Mouse (Mus musculus): ENCODE data around the gene C1qtnf2. TPM values are rescaled to one million over a fixed set of nuclear protein-coding genes. Genes with fewer than 3 reads are reported as not detected.

The C1qtnf2 gene
- polyA plus RNA-seq, 1 experiment from 2014 or later, result 3.6 TPM

DNA sequence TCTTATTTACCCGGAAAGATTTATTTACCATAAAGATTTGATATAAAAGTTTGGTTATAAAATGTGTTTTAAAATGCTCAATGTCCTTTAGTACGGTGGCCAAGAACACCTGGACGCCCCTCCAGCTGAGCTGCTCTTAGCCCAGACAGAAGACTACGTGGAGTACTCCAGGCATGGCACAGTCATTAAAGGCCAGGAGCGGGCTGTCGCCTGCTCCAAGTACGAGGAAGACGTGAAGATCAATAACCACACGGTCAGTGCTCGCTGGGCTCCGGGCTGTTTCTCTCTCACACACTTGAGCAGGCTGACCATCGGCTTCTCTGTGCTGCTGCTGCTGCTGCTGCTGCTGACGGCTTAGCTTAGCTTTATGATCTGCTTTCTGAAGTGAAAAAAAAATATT, 30.9 kb upstream of the C1qtnf2 start:
- Histone ChIP-seq H3K27me3 (ENCODE audit: control insufficient read depth, insufficient read depth, low read length) (no peaks in the 10 kb centered on the region), H3K36me3 (ENCODE audit: control insufficient read depth, insufficient read depth, low read length) (peaks cover 87% of the 10 kb centered on the region), H3K4me2 (ENCODE audit: low read depth, low read length) (no peak overlapping the region), H3K4me3 (ENCODE audit: low read depth, low read length) (no peak overlapping the region), H3K27ac (ENCODE audit: low read depth, low read length) (no peak overlapping the region), H3K9me3 (ENCODE audit: control insufficient read depth, low read length) (no peaks in the 10 kb centered on the region), H3K9ac (replicated peaks; ENCODE audit: low read depth, low read length) (no peak overlapping the region), H3K4me1 (ENCODE audit: control insufficient read depth, insufficient read depth, low read length) (no peaks in the 10 kb centered on the region)
- ATAC-seq (ENCODE audit: low read depth), result no peak
- WGBS, result 92% methylated on average over 13 of the region's 13 CpGs

GRCm38 (mm10) chr11:43449916-43450315, 24.2 kb upstream of the C1qtnf2 start:
- H3K27me3 ChIP-seq (ENCODE audit: control insufficient read depth, insufficient read depth, low read length), result no peaks in the 10 kb centered on the region
- WGBS, result 84% methylated on average over 2 of the region's 2 CpGs
- H3K4me3 ChIP-seq (ENCODE audit: low read depth, low read length), result no peak overlapping the region
- no peaks in the 10 kb centered on the region for H3K4me1 ChIP-seq (ENCODE audit: control insufficient read depth, insufficient read depth, low read length)
- H3K4me2 ChIP-seq (ENCODE audit: low read depth, low read length), result no peak overlapping the region
- ATAC-seq (ENCODE audit: low read depth), result no peak
- H3K9ac ChIP-seq (replicated peaks; ENCODE audit: low read depth, low read length), result no peak overlapping the region
- H3K9me3 ChIP-seq (ENCODE audit: control insufficient read depth, low read length), result no peaks in the 10 kb centered on the region
- H3K36me3 ChIP-seq (ENCODE audit: control insufficient read depth, insufficient read depth, low read length), result peaks cover 30% of the 10 kb centered on the region
- H3K27ac ChIP-seq (ENCODE audit: low read depth, low read length), result no peak overlapping the region

DNA sequence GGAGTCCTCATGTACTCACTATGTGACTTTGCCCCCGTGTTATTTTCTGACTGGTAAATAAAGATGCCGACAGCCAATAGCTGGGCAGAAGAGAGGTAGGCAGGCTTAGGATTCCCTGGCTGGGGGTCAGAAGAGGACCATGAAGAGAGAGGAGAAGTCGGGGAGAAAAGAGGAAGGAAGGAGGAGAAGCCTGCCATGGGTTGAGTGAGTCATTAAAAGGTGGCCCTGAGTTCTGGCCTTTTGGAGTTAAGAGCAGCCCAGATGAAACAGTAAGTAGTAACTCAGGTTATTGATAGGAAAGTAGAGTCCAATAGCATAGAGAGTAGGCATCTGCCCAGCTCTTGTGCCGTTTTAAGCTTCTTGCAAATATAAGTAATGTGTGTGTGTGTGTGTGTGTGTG, 22.8 kb upstream of the C1qtnf2 start:
- ATAC-seq (ENCODE audit: low read depth), result no peak
- Histone ChIP-seq H3K4me1 (ENCODE audit: control insufficient read depth, insufficient read depth, low read length) (no peaks in the 10 kb centered on the region), H3K4me3 (ENCODE audit: low read depth, low read length) (no peak overlapping the region), H3K27ac (ENCODE audit: low read depth, low read length) (no peak overlapping the region), H3K9ac (replicated peaks; ENCODE audit: low read depth, low read length) (no peak overlapping the region), H3K36me3 (ENCODE audit: control insufficient read depth, insufficient read depth, low read length) (peaks cover 16% of the 10 kb centered on the region), H3K27me3 (ENCODE audit: control insufficient read depth, insufficient read depth, low read length) (no peaks in the 10 kb centered on the region), H3K9me3 (ENCODE audit: control insufficient read depth, low read length) (no peaks in the 10 kb centered on the region), H3K4me2 (ENCODE audit: low read depth, low read length) (no peak overlapping the region)
- WGBS, result 75% methylated on average over 4 of the region's 4 CpGs

DNA sequence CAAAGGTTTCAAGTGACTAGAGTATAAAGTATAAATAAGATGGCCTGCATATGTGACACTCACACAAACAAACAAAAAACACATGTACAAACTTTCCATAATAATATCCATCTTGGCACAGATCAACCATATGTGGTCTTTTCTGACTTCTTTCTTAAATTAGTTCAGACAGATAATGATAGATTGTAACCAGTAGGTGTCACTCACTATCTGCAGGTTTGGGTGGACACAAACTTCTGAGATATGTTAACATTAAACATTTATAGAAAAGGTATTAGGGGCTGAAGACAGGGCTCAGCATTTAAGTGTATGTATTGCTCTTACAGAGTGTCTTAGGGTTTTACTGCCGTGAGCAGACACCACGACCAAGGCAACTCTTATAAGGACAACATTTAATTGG, 21.8 kb upstream of the C1qtnf2 start:
- no peak for ATAC-seq (ENCODE audit: low read depth)
- no peak overlapping the region for H3K9ac ChIP-seq (replicated peaks; ENCODE audit: low read depth, low read length)
- WGBS, result 80% methylated on average over 2 of the region's 2 CpGs

GRCm38 (mm10) chr11:43463204-43463603, 10.9 kb upstream of the C1qtnf2 start:
- no peak overlapping the region for H3K27ac ChIP-seq (ENCODE audit: low read depth, low read length)
- ATAC-seq (ENCODE audit: low read depth), result no peak
- H3K4me3 ChIP-seq (ENCODE audit: low read depth, low read length), result no peak overlapping the region
- WGBS, result 95% methylated on average over 25 of the region's 25 CpGs
- H3K4me1 ChIP-seq (ENCODE audit: control insufficient read depth, insufficient read depth, low read length), result no peaks in the 10 kb centered on the region
- H3K9ac ChIP-seq (replicated peaks; ENCODE audit: low read depth, low read length), result no peak overlapping the region
- no peaks in the 10 kb centered on the region for H3K27me3 ChIP-seq (ENCODE audit: control insufficient read depth, insufficient read depth, low read length)
- no peaks in the 10 kb centered on the region for H3K9me3 ChIP-seq (ENCODE audit: control insufficient read depth, low read length)
- H3K4me2 ChIP-seq (ENCODE audit: low read depth, low read length), result no peak overlapping the region
- H3K36me3 ChIP-seq (ENCODE audit: control insufficient read depth, insufficient read depth, low read length), result no peaks in the 10 kb centered on the region

More for the DNA sequence above, 21.8 kb upstream of the C1qtnf2 start:
- Histone ChIP-seq H3K4me1 (ENCODE audit: control insufficient read depth, insufficient read depth, low read length) (no peaks in the 10 kb centered on the region), H3K9me3 (ENCODE audit: control insufficient read depth, low read length) (no peaks in the 10 kb centered on the region), H3K4me3 (ENCODE audit: low read depth, low read length) (no peak overlapping the region), H3K27me3 (ENCODE audit: control insufficient read depth, insufficient read depth, low read length) (no peaks in the 10 kb centered on the region), H3K4me2 (ENCODE audit: low read depth, low read length) (no peak overlapping the region), H3K36me3 (ENCODE audit: control insufficient read depth, insufficient read depth, low read length) (peaks cover 7% of the 10 kb centered on the region), H3K27ac (ENCODE audit: low read depth, low read length) (no peak overlapping the region)

DNA sequence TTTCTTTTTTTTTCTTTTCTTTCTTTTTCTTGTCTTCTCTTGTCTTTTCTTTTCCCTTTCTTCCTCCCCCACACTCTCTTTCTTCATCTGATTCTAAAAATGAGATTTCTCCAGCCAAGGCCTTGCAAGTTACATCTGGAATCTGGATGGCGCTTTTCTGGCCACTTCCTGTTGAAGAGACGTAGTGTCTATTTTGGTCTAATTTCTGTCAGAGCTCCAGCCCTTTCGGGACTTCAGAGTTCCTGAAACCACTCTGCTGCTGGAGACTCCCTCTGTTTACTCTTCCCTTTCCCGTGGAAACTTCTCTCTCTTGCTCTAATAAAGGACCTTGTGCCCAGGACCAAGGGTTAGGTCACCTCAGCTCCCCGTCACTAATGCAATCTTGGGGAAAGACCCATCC, 4.0 kb upstream of the C1qtnf2 start:
- H3K4me2 ChIP-seq (ENCODE audit: low read depth, low read length), result no peak overlapping the region
- 74% methylated on average over 5 of the region's 5 CpGs for WGBS
- H3K4me1 ChIP-seq (ENCODE audit: control insufficient read depth, insufficient read depth, low read length), result no peaks in the 10 kb centered on the region
- ATAC-seq (ENCODE audit: low read depth), result no peak
- no peak overlapping the region for H3K27ac ChIP-seq (ENCODE audit: low read depth, low read length)
- no peaks in the 10 kb centered on the region for H3K36me3 ChIP-seq (ENCODE audit: control insufficient read depth, insufficient read depth, low read length)
- no peaks in the 10 kb centered on the region for H3K9me3 ChIP-seq (ENCODE audit: control insufficient read depth, low read length)
- no peaks in the 10 kb centered on the region for H3K27me3 ChIP-seq (ENCODE audit: control insufficient read depth, insufficient read depth, low read length)
- no peak overlapping the region for H3K9ac ChIP-seq (replicated peaks; ENCODE audit: low read depth, low read length)
- no peak overlapping the region for H3K4me3 ChIP-seq (ENCODE audit: low read depth, low read length)

DNA sequence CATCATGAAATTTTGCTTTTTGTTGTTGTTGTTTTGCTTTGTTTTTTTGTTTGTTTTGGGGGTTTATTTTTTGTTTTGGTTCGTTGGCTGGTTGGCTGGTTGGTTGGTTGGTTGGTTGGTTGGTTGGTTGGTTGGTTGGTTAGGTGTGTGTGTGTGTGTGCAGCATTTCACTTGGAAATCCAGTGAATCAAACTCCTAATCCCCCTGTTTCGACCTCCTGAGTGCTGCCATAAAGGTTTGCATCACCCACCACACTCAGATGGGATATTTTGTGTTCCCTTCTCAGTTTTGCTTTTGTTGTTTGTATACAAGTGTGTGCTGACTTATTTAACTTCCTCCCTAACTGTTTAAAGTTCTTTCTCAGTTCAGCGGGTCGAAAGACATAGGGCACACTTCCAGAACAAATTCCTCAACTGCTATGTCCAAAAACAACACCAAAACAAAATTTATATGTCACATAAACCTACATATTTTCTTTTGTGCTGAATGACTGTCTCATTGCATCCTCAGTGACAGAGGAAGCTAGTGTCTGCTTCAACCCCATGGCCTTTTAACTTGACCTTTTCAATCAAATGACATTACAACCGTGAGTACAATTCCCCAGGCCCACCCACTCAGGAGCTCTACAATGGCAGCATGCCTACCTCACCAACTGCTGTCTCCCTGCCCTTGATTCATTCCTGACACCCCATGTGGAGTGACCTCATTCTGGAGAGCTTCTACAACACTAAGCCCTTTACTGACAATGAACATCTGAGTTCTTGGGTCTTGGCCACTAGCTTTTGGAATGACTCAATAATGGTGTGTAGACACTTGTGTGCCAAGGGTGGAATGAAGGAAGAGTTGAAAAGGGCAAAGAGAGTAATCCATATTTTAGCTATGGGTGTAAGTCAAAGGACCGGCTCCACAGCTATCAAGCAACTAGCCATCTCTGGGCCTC, 2.9 kb upstream of the C1qtnf2 start:
- no peaks in the 10 kb centered on the region for H3K36me3 ChIP-seq (ENCODE audit: control insufficient read depth, insufficient read depth, low read length)
- H3K4me3 ChIP-seq (ENCODE audit: low read depth, low read length), result no peak overlapping the region
- H3K9me3 ChIP-seq (ENCODE audit: control insufficient read depth, low read length), result no peaks in the 10 kb centered on the region
- H3K4me1 ChIP-seq (ENCODE audit: control insufficient read depth, insufficient read depth, low read length), result no peaks in the 10 kb centered on the region
- no peak overlapping the region for H3K9ac ChIP-seq (replicated peaks; ENCODE audit: low read depth, low read length)
- 68% methylated on average over 6 of the region's 6 CpGs for WGBS
- H3K27me3 ChIP-seq (ENCODE audit: control insufficient read depth, insufficient read depth, low read length), result no peaks in the 10 kb centered on the region
- H3K27ac ChIP-seq (ENCODE audit: low read depth, low read length), result no peak overlapping the region
- ATAC-seq (ENCODE audit: low read depth), result no peak
- no peak overlapping the region for H3K4me2 ChIP-seq (ENCODE audit: low read depth, low read length)

DNA sequence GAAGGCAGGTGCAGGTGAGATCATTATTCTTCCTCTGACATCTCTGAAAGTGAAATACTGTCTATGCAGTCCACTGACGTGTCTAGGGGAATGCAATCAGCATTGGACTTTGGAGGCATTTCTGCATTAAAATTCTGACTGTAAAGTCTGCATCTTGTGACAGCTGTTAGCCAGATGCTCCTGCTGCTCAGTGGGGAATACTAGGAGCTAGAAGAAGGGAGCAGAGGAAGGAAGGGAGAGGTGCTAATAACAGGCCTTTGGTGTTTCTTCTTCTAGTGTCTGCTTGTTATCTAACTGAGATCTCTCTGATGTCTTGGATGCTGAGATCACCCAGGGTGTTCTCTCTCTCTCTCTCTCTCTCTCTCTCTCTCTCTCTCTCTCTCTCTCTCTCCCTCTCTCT, 961 bp upstream of the C1qtnf2 start:
- no peaks in the 10 kb centered on the region for H3K36me3 ChIP-seq (ENCODE audit: control insufficient read depth, insufficient read depth, low read length)
- H3K27me3 ChIP-seq (ENCODE audit: control insufficient read depth, insufficient read depth, low read length), result no peaks in the 10 kb centered on the region
- H3K9me3 ChIP-seq (ENCODE audit: control insufficient read depth, low read length), result no peaks in the 10 kb centered on the region
- no peak overlapping the region for H3K4me2 ChIP-seq (ENCODE audit: low read depth, low read length)
- H3K4me3 ChIP-seq (ENCODE audit: low read depth, low read length), result no peak overlapping the region
- 53% methylated on average over 1 of the region's 1 CpGs for WGBS
- no peak overlapping the region for H3K9ac ChIP-seq (replicated peaks; ENCODE audit: low read depth, low read length)
- H3K4me1 ChIP-seq (ENCODE audit: control insufficient read depth, insufficient read depth, low read length), result no peaks in the 10 kb centered on the region
- H3K27ac ChIP-seq (ENCODE audit: low read depth, low read length), result no peak overlapping the region
- peak; percentile 35; the same call in 1 of the 2 replicates for ATAC-seq (ENCODE audit: low read depth)

- no peaks in the 10 kb centered on the region for H3K9me3 ChIP-seq (ENCODE audit: control insufficient read depth, low read length)
- no peaks in the 10 kb centered on the region for H3K4me1 ChIP-seq (ENCODE audit: control insufficient read depth, insufficient read depth, low read length)
- H3K36me3 ChIP-seq (ENCODE audit: control insufficient read depth, insufficient read depth, low read length), result no peaks in the 10 kb centered on the region
- WGBS, result 49% methylated on average over 15 of the region's 15 CpGs
- H3K27ac ChIP-seq (ENCODE audit: low read depth, low read length), result no peak overlapping the region
- no peaks in the 10 kb centered on the region for H3K27me3 ChIP-seq (ENCODE audit: control insufficient read depth, insufficient read depth, low read length)
- peak overlapping the region; percentile 50 for H3K9ac ChIP-seq (replicated peaks; ENCODE audit: low read depth, low read length)
- peak overlapping the region; percentile 26 for H3K4me3 ChIP-seq (ENCODE audit: low read depth, low read length)
- peak; percentile 44 for ATAC-seq (ENCODE audit: low read depth)
- peak overlapping the region; percentile 64 for H3K4me2 ChIP-seq (ENCODE audit: low read depth, low read length)
These were observed 346 bp upstream of the C1qtnf2 start for GRCm38 (mm10) chr11:43473635-43474224.

Measured in neural tube, embryonic 14.5 days (tissue).